Mouse (Mus musculus) spleen, postnatal 0 days (tissue): ENCODE results near the gene Itpkc. TPM values are rescaled to one million over a fixed set of nuclear protein-coding genes. Genes with fewer than 3 reads are reported as not detected.

Source experiments
- microRNA counts: library from miRNA; unstranded; fragments of <30 nt; microRNA quantifications from one replicate; lab custom pipeline; 2015
- polyA plus RNA-seq: library from polyadenylated mRNA; unstranded; fragments of >200 nt; fragmentation: Nextera tagmentation; extraction: Ambion mirVana; gene quantifications from 2 replicates; pipeline ENCODE4 v1.2.1, GENCODE M21; 2015

Gene Itpkc
- polyA plus RNA-seq: 1.0 and 1.3 TPM in 2 replicates

GRCm38 (mm10) chr7:27228281-27228821 lies at the start of gene Itpkc:
TSS of gene Itpkc (minus strand) at chr7:27228661.

DNA sequence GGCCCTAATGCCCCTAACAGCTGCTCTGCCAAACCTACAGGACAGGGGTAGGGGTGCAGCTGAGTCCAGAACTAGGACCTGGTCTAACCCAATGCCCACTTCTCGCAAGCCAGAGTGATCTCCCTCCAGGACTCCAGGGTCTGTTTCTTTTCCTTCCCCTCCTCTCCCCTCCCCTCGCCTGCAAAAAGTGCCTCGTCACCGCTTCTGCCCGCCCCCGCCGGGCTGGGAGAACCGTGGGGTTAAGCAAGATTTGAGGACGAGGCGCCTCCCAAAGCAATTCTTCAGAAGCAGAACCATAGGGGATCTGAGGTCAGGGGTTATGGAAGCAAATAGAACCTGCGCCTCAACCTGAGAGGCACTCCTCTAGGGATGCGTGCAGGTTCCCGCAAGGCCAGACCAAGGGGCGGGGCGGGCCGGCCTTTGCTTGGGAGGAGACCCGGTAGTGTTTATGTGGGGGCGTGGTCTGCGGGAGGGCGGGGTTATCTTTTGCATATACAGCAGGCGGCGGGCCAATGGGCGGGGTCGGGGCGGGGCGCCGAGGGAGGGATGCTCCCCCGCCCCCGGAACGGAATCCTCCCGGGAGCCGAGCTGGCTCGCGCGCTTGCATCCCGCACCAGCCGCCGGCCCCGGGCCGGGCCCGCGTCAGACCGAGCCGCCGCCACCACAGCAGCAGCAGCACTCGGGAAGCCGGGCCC lies 29.9 kb upstream of the Itpkc start, which contains the start of gene Numbl:
TSS of gene Numbl (plus strand) at position 229 of the 695 bp plus-strand sequence.

DNA sequence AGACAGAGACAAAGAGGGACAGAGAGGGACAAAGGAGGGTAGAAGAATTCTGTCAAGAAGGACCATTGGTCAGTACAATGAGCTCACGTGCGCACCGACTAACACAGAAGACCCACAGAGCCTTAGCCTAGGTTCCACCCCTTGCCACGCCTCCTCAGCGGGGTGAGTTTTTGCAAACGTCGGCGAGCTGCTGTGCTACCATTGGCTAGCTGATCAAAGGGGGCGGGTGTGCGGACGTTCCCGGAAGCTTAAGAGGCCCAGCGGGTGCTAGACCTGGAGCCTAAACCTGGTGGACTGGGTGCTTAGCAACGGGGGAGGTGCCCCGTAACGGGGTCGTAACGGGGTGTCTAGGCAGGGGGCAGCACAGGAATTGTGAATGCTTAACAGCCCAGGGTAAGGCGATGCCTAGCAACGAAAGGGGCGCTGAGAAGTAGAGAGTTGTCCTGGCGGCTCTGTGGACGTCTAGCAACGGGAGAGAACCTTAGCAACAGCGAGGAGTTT lies 4.4 kb upstream of the Itpkc start, which contains the start of gene Coq8b:
TSS of gene Coq8b (plus strand) at position 243 of the 501 bp plus-strand sequence.

GRCm38 (mm10) chr7:27195681-27196611 lies 32.5 kb downstream of the Itpkc start, which contains the start of the genes BC024978 and Snrpa:
TSS of gene BC024978 (plus strand) at chr7:27195781.
TSS of gene Snrpa (minus strand) at chr7:27196271.

GRCm38 (mm10) chr7:27180837-27181695 lies 47.4 kb downstream of the Itpkc start, which contains the start of the genes Gm21983 and Mia:
TSS of gene Gm21983 (minus strand) at chr7:27181086.
TSS of gene Mia (minus strand) at chr7:27181157.

DNA sequence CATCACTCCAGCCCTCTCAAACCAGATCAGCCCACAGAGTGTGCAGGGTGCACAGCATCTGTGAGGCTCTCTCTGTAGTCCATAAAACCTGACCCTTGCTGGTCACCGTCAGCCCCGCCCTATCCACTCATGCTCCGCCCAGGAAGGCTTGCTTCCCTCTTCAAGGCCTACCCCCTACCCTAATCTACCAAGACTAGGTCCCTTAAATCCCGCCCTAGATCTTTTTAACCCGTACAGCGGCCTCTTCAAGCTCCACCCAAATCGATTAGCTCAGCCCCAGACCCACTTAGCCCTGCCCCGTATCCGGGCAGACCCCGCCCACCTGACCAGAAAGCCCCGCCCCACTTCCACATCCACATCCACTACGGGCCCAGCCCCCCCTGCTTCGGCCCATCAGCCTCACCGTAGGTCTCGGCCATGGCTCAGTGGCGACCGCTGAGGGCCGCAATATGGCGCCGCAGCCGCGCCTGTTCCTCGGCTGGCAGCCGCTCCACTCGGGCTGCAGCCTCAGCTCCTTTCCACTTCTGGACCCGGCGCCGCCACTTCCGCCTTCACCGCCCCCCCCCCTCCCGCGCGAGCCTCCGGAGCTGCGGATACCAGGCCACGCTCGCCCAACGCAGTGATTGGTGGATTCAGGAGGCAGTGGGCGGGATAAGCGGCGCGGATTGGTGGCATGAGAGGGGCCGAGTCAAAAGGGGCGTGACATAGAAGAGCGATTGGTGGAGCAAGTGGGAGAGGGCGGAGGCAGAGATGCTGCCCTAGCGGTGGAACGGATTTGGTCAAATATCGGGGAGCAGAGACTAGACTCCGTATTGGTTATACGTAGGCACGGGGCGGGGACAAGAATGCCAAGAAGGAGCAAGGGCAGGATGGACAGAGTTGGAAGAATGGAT lies 49.9 kb downstream of the Itpkc start, which contains the start of gene Rab4b:
TSS of gene Rab4b (minus strand) at position 573 of the 893 bp plus-strand sequence.

GRCm38 (mm10) chr7:27166614-27167474 lies 61.6 kb downstream of the Itpkc start, which contains the start of gene Egln2:
TSS of gene Egln2 (minus strand) at chr7:27166802.

MicroRNAs within 50 kb of the gene (microRNA counts, 519-probe panel; counts per million panel counts)
- 88.3 counts per million for microRNA mmu-miR-1191 (lab: Ali Mortazavi, UCI)

Other genes starting within 250 kb of the Itpkc start
- not detected in 2 replicates for gene Cyp2a12, start 199.6 kb downstream of the Itpkc start, polyA plus RNA-seq
- gene Cyp2f2, start 108.8 kb downstream of the Itpkc start, polyA plus RNA-seq: not detected in 2 replicates
- not detected in 2 replicates for gene Cyp2t4, start 74.9 kb downstream of the Itpkc start, polyA plus RNA-seq
- 28.8 and 32.4 TPM in 2 replicates for gene Egln2, start 61.9 kb downstream of the Itpkc start, polyA plus RNA-seq
- 45.2 and 52.1 TPM in 2 replicates for gene Rab4b, start 49.8 kb downstream of the Itpkc start, polyA plus RNA-seq
- gene Gm21983, start 47.6 kb downstream of the Itpkc start, polyA plus RNA-seq: not detected in 2 replicates
- gene Mia, start 47.5 kb downstream of the Itpkc start, polyA plus RNA-seq: 0.35 and 0.49 TPM in 2 replicates
- 1.2 and 1.5 TPM in 2 replicates for gene BC024978, start 32.9 kb downstream of the Itpkc start, polyA plus RNA-seq
- 91.6 and 100 TPM in 2 replicates for gene Snrpa, start 32.4 kb downstream of the Itpkc start, polyA plus RNA-seq
- 10.4 and 11.2 TPM in 2 replicates for gene Coq8b, start 4.4 kb upstream of the Itpkc start, polyA plus RNA-seq
- 3.1 and 4.9 TPM in 2 replicates for gene Numbl, start 29.8 kb upstream of the Itpkc start, polyA plus RNA-seq
- 60.1 and 82.7 TPM in 2 replicates for gene Ltbp4, start 109.0 kb upstream of the Itpkc start, polyA plus RNA-seq
- gene Shkbp1, start 127.4 kb upstream of the Itpkc start, polyA plus RNA-seq: 26.0 and 29.5 TPM in 2 replicates
- 0.32 TPM in 1 of 2 replicates, not detected in the other for gene Gm20479, start 128.8 kb upstream of the Itpkc start, polyA plus RNA-seq
- 0.23 and 0.32 TPM in 2 replicates for gene Sptbn4, start 219.0 kb upstream of the Itpkc start, polyA plus RNA-seq
- 895 and 1,052 TPM in 2 replicates for gene Blvrb, start 219.3 kb upstream of the Itpkc start, polyA plus RNA-seq
- 29.5 and 31.1 TPM in 2 replicates for gene Sertad3, start 245.1 kb upstream of the Itpkc start, polyA plus RNA-seq